Mouse (Mus musculus) ES-E14 (cell line): Measurements from ENCODE around the gene Spata31d1c.

ENCODE experiments used
- CHD2 ChIP-seq: IDR thresholded peaks from 2 replicates; pipeline ENCODE4 v1.6.1; 2014; ENCODE audit warnings: mild to moderate bottlenecking, low read depth, low read length, inconsistent platforms
- ZNF384 ChIP-seq: IDR thresholded peaks from 2 replicates; pipeline ENCODE4 v1.6.1; 2012; ENCODE audit warnings: low read depth, low read length, inconsistent platforms

DNA sequence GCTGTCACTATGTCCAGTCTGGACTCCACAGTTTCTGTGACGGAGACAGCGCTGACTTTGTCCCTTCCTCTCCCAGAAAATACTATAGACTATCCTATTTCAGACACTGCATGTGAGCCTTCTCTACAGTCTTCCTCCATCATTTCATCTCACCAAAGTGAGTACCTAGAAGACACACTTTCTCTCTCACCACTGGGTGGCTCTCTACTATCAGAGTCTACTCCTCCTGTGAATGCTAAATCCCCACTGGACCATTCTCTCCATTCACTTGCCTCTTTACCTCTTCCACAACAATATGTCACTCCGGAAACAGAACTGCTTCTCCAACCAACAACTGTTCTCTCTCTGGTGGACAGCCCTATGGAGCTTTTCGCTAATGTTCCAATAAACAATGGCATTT lies 2.2 kb downstream of the Spata31d1c start:
- TF ChIP-seq CHD2 (no peak), ZNF384 (no peak)
